Mouse (Mus musculus): ENCODE measurements around the gene Gng7. TPM values are rescaled to one million over a fixed set of nuclear protein-coding genes. Genes with fewer than 3 reads are reported as not detected.

Gene Gng7
- polyA plus RNA-seq, 1 experiment = 0.83 TPM

DNA sequence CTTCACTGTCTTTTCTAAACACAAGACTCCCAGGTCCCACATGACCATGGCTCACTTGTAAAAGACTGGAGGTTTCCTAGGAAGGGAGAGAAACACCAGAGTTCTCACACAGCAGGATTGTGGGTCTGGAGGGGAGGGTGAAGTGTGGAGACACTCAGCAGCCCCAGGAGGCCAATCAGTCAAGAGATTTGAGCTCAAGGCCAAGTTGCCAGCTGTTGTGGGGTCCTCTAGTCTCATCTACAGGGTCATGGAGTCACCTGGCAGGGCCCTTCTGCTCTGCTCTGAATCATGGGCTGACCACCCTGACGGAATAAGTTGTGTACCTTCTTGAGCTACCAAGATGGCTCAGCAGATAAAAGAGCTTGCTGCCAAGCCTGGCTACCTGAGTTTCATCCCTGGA, 41.0 kb downstream of the Gng7 start:
- WGBS = 88% methylated on average over 1 of the region's 1 CpGs
- DNase-seq (ENCODE audit: low read depth, low spot score) = no peak

DNA sequence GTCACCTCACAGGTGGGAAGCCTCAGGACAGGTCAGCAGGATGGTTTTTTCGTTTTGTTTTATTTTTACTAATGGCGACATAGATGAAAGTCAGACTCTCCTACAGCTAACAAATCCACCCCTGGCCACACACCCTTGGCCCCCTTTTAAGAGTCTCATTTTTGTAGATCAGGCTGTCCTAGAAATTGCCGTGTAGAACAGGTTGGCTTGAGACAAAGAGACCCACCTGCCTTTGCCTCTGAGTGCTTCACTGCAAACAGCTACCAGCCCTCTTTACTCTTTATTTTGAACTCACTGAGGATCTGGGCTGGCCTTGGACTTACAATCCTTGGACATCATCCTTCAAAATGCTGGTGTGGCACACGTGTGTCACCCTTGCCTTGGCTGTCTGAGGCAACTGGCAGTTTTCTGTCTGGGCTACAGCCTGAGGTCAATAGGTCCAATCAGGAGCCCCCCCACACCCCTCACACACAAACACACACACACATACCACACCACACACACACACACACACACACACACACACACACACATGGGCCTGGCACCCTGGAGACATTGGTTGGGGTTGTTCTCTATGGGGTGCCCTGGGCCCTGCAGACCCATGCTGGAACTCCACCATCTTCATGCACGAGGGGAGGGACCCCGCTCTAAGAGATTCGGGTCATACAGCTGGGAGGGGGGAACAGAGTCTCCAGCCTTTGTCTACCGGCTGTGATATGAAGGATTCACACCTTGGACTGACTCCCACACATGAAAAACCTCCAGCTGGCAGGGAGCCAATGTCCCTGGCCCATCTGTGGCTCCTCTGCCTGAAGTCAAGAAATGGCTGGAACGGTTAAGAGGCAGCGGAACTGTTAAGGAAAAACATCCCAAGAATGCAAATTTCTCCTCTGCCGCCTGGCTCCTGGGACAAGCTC, 42.4 kb downstream of the Gng7 start:
- 57% methylated on average over 11 of the region's 11 CpGs for WGBS
- no peak for DNase-seq (ENCODE audit: low read depth, low spot score)

DNA sequence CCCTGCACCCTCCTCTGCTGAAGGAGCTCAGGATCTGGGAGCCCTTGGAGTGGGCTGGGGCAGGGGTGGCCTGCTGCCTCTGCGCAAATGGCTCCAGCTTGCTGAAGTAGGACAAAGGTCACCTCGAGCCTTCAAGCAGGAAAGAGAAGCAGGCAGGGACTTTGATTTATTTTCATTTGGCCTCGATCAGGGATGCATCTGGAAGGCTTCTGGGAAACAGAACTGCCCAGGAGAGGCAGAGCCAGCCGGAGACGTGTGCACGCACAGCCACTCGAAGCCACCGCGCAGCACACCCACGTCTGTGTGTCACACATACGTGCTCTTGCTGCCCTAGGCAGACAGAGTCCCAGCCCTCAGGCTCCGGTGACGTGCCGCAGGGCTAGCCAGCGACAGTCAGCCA, 43.2 kb downstream of the Gng7 start:
- no peak for DNase-seq (ENCODE audit: low read depth, low spot score)
- WGBS = 21% methylated on average over 15 of the region's 15 CpGs

DNA sequence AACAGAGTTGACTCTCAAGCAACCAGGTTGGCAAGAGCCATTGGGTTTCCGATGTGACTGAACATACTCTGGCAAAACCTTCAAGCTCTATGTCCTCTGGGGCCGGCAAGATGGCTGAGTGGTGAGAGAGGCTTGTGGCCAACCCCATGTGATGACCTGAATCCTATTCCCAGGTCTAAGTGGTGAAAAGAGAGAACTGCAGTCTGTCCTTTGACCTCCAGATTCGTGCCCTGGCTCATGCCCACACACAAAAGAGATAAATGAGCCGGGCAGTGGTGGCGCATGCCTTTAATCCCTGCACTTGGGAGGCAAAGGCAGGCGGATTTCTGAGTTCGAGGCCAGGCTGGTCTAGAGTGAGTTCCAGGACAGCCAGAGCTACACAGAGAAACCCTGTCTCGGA, 44.6 kb downstream of the Gng7 start:
- 85% methylated on average over 8 of the region's 8 CpGs for WGBS
- no peak for DNase-seq (ENCODE audit: low read depth, low spot score)

DNA sequence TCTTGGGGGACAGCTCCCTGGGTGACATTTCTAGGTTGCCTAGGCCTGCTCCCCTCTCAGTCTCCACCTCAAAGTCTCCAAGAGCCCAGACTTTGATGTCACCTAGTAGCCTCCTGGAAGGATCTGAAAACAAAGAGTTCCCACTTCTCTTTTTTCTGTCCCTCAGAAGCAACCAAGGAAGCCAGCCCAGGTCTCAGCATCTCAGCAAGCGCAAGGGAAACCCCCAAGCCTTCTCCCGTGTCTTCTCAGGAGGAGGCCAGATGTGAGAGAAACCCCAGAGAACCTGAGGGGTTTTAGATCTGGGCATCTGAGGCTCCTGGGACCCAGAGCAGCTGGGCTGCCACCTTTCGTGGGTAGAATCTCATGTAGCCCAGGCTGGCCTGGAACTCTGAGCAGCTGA, 45.4 kb downstream of the Gng7 start:
- 89% methylated on average over 3 of the region's 3 CpGs for WGBS
- DNase-seq (ENCODE audit: low read depth, low spot score) = no peak

DNA sequence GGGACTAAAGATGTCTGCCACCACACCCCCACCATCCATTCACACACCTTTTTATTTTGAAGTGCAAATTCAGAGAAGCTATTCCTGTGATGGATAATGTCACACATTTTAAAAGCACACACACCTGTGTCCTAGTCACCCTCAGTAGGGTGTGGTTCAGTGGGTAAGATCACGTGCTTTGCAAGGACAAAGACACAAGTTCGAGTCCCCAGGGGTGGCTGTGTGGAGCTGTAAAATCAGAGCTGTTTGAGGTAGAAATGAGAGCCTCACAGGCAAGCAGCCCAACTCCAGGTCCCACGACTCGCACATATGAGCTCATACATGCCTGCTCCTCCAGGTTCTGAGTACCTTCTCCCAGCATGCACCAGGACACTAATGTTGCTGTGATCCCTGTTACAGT, 46.6 kb downstream of the Gng7 start:
- no peak for DNase-seq (ENCODE audit: low read depth, low spot score)
- WGBS = 76% methylated on average over 4 of the region's 4 CpGs

DNA sequence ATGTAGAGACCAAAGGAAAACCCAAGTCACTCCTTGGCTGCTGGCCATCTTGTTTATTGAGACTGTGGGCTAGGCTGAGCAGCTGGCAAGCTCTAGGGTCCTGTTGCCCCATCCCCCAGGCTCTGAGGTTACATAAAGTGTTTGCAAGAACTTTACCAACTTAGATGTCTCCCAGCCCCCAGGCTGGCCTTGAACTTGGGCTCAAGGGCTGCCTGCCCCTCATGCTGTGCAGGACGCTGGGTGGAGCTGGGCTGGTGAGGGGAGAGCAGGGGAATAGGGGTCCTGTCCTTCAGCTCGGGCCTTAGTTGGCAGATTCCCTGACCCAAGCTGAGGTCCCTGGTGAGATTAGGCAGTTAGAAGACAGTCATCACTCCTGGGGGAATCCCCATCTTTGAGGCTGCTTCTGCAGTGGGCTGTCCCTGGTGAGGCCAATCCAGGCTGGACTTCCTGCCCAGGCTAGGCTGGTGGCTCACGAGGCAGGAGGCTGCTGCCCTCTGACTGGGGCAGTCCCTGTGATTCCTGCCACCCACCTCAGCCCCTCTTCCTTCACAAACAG, 47.6 kb downstream of the Gng7 start:
- no peak for DNase-seq (ENCODE audit: low read depth, low spot score)
- WGBS = 34% methylated on average over 3 of the region's 3 CpGs

DNA sequence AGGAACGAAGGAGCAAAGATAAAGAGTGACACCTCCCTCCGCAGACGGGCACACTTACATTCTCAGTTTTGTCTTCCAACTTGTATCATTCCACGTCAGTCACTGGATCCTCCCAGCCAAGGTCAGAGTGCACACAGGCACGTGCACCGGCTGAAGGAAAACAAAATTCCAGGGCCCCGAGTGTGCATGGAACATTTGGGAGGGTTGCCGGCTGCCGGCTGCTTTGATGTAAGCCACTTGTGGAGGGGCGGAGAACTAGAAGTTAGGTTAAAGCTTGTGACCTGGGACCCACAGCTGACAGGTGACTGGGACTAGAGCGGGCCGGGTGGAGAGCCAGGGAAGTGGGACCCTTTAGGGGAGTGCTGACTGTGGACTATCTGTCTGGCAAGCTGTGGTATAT, 48.4 kb downstream of the Gng7 start:
- DNase-seq (ENCODE audit: low read depth, low spot score) = no peak
- WGBS = 37% methylated on average over 12 of the region's 12 CpGs

DNA sequence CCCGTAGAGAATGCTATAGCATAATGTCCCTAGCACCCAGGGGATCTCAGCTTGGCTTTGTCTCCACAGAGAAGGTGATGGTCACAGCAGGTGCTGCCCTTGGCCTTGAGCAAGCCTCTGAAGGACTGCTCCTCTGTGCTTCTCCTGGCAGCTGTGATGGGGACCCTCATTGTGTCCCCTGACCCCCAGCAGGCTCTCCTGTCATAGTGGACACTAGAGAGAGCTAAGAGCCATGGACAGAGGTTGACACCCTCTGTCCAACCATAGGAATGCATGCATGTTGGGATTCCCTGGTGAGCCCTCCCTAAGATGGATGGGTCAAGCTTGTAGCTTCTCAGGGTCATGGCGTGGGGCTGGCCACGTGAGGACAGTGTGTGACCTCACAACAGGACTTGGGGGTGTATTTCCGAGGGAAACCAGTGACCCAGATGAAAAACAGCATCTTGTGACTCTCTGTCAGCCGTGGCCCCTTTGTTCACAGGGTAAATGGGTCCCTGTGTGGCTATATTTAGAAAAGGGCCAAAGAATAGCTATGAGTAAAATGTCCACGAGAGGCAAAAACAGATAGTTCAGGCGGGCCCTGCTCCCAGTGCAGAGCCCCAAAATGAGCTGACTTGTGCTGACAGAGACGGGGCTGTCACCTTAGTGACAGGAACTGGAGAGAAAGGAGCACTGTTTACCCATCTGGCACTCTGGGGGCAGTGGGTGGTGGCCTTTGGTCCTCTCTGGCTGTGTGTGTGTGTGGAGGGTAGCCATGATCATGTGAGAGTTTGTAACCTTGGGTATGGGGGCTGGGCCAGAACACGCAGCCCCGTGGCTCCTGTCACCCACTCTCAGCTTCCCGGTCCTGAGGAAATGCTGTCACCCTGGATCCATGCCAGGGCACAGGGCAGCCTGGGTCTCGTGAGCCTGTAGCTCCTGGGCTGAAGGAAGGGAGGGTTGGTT, 51.4 kb downstream of the Gng7 start:
- no peak for DNase-seq (ENCODE audit: low read depth, low spot score)
- 49% methylated on average over 12 of the region's 12 CpGs for WGBS

DNA sequence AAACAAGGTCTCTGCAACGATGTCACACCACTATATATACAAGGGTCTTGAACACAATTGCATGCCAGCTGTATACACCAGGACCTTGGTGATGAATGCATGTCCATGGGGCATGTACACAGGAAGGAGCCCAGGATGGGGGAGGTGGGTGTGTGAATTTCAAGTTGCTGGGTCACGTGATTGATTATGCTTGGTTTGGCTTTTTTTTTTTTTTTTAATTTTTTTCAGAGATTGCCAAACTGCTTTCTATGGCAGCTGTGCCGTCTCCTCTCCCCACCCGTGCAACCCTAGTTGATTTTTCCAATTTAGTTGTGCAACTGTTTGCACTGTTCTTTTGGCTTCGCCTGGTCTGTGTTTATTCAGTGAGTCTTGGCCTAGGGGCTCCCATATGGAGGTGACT, 52.2 kb downstream of the Gng7 start:
- WGBS = 51% methylated on average over 5 of the region's 5 CpGs
- DNase-seq (ENCODE audit: low read depth, low spot score) = no peak

DNA sequence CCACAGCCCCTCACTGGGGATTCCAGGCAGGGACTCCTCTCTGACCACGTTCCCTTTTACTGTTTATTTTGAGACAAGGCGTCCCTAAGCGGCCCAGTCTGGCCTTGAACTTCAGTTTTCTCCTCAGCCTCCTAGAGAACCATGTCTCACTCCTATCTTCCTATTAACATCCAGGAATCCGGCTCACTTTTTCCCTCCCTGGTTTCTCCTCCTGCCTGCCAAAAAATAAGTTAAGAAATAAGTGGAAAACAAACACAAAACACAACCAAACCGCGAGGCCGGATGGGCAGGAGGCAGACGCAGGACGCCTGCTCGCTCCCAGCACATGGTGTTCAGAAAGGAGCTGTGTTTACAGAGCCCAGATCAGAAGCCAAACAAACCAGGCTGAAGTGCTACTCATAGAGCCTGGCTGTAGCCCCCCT, 52.7 kb downstream of the Gng7 start:
- 53% methylated on average over 10 of the region's 10 CpGs for WGBS
- no peak for DNase-seq (ENCODE audit: low read depth, low spot score)

DNA sequence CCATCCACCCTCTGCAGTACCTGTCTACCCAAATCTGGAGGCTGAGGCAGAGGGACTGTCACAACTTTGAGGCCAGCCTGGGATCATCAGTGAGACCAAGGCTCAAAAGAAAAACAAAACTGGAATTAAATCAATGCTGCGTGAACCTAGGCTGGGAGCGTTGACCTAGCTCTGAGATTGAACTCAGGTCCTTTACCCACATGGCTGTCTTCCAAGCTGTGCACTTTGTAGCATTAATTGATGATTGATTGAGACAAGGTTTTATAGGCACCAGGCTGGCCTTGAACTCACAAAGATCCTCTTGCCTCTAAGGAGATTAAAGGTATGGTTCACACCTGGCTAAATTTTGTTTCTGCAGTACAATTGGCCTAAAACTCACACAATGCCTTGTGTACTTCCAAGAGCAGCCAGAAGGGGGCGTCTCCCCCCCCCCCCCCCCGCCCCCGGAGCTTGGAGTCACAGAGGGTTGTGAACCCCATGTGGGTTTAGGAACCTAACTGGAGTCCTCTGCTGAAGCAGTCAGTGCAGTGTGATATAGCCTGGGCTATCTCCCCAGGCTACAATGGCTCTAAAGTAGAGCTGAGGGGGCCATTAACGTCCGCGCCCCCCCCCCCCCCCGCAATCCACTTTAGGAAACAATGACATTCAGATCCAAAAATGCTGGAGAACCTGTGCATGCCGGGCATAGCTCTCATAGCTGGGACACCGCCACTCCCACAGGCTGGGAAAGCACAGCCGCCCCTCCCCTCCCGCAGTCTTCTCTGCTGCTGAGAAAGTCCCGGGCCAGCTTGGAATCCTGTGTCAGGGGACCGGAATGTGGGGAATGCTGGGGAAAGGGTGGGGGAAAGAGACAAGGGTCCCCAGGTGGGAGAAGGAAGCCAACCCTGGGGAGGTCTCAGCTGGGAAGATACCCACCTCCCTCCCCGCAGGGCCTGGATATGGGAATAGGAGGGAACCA, 53.9 kb downstream of the Gng7 start:
- 19% methylated on average over 16 of the region's 16 CpGs for WGBS
- DNase-seq (ENCODE audit: low read depth, low spot score) = no peak

DNA sequence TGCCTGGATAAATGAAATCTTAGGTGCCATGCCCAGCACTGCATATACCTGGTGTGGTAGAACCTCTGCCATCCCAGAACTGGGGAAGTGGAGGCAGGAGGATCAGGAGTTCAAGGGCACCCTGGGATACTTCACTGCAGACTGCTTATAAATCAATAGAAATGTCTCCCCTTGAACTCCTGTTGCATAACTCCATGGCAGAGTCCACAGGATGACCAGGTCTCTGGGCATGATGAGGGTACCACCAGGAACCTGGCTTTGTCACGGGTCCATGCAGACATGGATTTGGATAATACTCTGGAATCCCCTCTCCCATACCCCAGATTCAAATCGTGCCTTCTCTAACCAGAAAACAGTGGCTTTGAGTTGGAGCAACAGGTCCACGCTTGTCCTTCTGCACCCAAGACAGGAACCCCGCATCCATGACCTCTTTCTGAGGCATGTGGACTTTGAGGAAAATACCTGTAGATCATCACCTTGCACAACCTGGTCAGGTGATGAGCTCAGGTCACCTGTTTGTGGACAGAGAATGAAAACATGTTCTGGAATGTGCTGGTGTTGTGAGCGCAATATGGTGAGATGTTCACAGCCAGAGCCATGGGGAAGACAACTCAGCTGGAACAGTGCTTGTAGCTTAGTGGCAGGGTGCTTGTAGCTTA, 55.6 kb downstream of the Gng7 start:
- WGBS = 97% methylated on average over 5 of the region's 5 CpGs
- DNase-seq (ENCODE audit: low read depth, low spot score) = no peak

DNA sequence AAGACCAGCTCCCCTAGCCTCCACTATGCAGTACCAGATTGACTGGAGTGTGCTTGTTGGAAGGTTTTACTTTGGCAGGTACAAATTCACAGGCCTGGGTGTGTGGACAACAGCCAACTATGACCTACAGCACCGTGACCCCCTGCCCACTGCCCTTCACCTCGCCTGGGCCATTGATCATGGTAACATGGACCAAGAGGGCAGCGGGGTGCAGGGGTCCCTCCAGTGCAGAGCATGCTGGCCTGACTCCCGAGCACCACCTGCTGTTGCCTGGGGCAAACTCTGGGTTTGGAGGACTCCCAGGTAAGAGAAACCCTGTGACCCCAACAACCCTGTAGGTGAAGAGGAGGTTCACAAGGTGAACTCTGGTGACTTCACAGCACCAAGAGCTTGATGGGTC, 57.0 kb downstream of the Gng7 start:
- DNase-seq (ENCODE audit: low read depth, low spot score) = no peak
- WGBS = 86% methylated on average over 4 of the region's 4 CpGs

DNA sequence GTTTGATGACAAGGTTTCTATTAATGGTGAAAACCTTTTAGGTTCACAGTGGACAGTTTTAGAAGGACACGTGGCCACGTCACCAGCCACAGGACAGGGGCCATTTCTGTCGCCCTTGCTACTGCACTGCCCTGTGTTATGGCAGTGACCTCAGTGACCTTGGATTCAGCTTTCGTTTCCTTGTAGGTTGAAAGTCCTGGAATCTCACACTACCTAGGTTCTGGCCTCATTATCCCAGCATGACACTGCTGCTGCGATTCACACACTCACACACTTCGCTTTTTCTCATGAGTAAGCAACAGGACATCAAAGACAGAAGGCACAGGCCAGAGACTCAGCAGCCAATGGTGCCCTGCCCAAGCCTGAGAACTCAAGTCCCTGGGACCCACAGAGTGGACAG, 57.8 kb downstream of the Gng7 start:
- WGBS = 87% methylated on average over 6 of the region's 6 CpGs
- no peak for DNase-seq (ENCODE audit: low read depth, low spot score)

DNA sequence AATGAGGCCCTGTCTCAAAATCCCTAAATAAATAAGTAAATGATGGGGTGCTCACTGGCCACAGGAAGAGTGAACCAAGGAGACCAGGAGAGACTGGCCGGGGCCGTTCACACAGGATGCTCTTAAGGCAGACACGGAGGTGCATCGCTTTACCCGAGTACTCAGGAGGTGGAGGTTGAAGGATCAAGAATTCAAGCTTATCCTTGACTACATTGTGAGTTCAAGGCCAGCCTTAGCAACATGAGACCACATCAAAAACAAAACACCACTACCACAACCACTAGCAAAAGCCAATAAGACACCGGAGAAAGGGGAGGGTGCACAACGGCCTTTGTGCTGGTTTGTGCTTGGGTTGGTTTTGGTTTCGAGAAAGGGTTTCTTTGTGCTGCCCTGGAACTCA, 58.4 kb downstream of the Gng7 start:
- WGBS = 96% methylated on average over 8 of the region's 8 CpGs

DNA sequence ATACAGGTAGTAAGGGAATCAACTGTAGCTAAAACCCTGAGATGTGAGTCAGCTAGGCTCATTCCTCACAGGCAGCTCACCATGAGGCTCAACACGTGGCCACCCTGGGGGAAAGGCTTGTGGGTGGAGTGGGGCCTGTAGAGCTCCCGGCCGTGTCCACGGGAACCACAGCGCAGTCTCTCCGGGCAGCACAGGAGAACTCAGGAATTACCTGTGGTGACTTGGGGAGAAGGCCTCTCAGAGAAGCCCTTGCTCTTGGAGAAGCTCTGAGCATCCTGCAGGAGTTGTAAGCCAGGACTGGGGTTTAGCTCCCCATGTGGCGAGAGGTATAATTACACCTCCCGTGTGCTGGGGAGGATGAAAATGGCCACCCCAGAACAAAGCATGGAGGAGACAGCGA, 59.2 kb downstream of the Gng7 start:
- peak; percentile 57 for DNase-seq (ENCODE audit: low read depth, low spot score)
- WGBS = 21% methylated on average over 9 of the region's 9 CpGs

More for the DNA sequence above, 58.4 kb downstream of the Gng7 start:
- DNase-seq (ENCODE audit: low read depth, low spot score) = no peak

DNA sequence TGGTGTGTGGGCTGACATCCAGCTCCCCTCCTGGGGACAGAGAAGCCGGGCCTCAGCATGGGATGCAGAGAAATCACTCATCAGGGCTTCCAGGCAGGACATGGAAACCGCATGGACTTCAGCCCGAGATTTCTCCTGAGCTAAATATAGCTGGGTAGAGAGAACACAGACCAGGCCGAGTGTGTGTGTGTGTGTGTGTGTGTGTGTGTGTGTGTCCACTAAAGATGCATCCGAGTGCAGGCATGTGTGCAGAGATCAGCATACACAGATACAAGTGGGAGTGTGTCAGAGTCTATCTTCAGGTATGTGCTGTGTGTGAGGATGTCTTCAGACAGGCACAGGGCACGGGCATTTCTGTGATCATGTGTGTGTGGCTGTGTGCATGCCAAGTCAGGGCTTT, 59.9 kb downstream of the Gng7 start:
- 53% methylated on average over 6 of the region's 6 CpGs for WGBS
- no peak for DNase-seq (ENCODE audit: low read depth, low spot score)

DNA sequence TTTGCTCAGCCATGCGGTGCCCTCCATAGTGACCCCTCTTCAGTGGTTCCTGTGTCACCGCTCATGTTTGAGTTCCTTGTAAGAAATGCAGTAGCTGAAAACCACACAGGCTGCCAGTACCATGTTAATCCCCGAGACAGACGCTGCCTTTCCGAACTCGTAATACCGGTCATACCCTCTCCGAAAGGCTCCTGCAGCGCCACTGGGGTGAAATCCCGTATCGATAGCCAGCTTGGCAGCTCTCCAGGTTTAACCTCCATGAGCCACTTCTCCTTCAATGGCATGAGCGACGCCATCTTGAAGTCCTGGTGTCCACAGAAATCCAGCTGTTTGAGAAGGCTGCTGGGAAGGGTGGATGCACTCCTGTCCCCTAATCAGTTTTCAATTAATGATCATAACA, 60.3 kb downstream of the Gng7 start:
- no peak for DNase-seq (ENCODE audit: low read depth, low spot score)
- 72% methylated on average over 13 of the region's 13 CpGs for WGBS
